Mouse (Mus musculus) thymus, postnatal 4 days (tissue): ENCODE data around the gene Gm28042.
A peak's percentile ranks its signal among the peaks of the same experiment; 100 is the strongest.

Experiments used
- DNase-seq: peaks from one replicate; pipeline ENCODE4 v3.0.0; 2021

Gene Gm28042

DNA sequence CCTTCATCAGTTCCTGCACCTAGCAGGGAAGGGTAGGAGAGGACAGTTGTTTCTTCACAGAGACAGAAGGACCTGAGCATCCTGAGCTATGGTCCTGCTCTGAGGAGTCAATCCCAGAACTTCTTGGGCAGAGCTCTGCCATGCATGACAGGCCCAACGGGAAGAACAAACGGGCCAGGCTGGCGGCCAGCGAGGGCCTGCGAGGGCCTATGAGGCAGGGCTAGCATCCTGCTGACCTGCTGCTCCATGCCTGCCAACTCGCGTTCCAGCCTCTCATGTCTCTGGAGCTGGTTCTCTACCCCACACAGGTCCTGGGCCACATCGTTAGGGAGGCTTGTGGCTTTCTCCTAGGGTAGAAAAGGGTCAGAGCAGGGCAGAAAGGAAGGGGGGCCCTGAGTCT is 35.0 kb downstream of the Gm28042 start:
- no peak for DNase-seq

DNA sequence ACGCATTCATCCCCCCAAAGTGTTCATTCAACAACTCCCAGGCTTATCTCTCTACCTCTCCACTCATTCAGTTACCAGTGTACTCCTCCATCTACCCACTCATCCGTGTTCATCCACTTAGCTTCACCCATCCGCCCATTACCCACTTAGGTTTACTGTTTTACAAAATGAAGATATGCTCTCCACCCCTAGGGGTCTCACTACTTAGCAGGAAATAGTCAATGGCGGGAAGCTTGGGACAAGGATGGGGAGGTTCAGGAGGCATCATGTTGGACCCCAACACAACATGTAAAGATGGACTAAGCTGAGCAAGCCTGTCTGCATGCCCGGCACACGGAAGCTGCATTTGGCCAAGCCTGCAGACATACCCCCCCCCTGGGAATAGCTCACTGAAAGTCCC is 37.3 kb downstream of the Gm28042 start:
- DNase-seq, result no peak

DNA sequence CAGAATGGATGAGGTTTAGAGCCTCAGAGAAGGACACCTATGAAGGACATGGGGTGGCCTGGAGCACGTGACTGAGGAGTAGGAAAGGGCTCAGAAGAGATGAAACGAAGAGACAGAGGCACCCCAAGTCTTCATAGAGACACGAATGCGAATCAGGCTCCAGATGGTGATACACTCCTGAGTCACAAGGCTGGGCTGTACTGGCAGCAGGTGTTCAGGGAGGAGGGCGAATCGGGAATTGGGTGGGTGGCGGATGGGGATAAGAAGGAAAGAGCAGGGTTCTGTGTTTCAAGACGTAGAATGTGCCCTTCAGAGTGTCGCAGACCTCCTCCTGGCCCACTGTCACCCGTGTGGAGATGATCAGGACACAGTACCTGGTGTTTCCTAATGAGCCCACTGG is 38.0 kb downstream of the Gm28042 start:
- no peak for DNase-seq

DNA sequence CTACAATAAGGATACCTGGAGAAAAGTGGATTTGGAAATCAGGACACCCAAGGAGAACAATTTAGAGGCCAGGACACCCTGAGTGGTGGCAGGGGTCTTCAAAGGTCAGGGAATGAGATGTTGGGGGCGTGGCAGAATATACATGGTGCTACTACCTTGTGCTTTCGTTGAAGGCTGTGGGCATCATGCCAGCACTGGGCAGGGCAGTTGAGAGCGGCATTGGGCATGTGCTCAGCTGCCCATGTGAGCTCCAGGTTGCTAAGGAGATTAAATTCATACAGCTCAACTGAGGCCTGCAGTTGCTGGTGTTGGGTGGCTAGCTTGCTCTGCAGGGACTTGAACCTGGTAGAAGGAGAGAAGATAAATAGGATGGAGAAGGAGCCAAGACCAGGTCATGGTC is 38.9 kb downstream of the Gm28042 start:
- DNase-seq, result no peak

DNA sequence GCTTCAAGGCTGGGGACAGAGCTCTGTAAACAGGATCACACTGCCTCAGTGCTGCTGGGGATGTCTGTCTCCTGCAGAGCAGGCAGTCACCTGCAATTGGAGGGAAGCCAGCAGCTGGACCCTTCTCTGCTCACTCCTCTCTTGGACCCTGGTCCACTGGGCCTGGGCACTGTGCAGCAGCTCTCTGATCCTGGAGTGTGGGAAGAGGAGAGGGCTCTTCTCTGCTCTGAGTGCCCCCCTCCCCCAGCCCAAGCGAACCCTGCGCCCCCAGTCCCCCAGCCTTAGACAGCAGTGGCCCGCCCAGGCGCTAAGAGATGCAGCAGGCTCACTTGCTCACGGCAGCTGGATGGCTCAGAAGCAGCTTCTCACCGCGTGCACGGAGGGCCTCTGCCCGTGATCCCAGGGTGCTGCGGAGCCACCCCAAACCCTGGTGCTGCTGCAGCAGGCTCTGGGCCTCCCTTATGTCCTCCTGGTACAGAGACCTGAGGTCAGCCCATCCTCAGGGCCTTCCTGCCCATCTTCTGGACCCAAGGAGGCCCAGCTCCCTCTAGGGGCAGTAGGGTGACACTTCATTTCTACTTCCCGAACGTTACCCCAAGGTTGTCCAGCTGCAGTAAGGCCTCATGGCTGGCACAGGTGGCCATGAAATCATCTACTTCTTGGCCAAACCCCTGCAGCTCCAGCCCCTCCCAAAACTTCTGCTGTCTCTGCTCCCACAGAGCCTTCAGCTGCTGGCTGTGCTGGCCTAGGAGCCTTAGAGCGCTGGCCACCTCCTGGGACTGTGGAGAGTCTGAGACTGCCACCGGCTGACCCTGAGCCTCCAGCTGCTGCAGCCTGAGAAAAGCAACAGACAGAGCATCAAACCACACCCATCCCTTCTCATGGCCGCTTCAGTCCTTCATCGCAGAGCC is 41.5 kb downstream of the Gm28042 start:
- DNase-seq, result peak; percentile 32

DNA sequence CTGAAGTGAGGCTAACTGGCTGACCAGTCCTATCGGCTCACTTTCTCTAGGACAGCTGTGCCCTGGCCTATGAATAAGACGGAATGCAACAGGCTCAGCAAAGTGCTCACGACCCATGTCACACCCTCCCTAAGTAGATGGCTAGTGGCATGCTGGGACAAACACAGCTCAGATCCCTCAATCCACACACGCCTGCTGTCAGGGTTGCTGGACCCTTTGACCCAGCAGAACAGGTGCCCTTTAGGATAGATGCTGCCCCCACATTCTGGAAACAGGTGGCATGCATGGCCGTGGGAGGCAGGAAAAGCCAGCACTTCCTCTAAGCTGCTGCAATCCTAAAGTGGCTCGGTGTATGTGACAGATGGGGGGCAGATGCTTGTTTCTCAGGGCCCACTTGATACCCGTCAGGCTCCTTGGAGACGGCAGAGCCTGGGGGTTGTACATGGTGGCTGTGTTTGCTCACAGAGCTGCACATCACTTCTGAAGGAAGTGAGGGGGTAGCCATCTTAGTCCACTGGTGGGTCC is 42.2 kb downstream of the Gm28042 start:
- no peak for DNase-seq

DNA sequence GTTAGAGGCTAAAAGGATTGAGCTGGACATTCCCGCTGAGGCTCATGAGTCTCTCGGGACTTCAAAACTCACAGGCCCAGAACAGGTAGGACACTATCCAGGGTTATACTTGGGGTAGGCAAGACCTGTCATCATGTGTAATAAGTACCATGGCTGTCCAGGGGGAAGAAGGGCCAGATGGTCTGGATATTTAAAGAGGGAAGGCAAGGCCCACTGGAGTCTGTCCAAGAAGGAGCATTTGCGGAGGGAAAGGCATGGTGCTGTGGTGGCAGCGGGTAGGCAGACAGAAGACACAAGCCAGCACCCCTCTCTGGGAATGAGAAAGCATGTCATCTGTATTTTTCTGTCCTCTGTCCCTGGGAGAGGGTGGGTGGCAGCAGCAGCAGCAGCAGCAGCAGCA is 46.8 kb downstream of the Gm28042 start:
- DNase-seq, result no peak

DNA sequence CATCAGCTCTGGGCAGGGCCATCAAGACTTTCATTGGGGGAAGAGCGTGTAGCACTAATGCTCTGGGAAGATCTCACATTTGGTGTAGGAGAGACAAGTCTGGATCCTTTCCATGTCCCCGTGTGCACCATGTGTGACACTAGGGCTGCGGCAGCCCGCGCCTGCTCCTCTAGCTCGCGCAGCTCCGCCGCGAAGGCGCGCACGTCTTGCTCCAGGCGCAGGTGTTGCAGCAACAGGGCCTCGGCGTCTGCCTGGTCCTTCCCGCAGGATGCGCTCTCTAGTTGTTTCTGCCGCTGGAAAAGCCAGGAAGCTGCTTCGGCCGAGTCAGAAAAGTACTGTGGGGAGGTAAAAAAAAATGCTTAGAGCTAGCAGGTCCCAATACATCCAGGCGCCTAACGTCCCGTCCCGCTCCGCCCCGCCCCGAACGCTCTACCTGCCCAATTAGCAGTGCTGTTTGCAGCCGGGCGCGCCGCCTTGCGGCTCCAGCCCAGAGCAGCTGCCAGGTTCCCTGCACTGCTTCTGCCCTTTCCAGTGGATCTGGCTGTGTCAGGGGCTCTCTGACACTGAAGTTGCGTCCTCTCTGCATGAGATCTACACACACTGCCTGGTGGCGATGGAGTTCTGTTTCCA is 48.9 kb downstream of the Gm28042 start:
- peak; percentile 82 for DNase-seq

DNA sequence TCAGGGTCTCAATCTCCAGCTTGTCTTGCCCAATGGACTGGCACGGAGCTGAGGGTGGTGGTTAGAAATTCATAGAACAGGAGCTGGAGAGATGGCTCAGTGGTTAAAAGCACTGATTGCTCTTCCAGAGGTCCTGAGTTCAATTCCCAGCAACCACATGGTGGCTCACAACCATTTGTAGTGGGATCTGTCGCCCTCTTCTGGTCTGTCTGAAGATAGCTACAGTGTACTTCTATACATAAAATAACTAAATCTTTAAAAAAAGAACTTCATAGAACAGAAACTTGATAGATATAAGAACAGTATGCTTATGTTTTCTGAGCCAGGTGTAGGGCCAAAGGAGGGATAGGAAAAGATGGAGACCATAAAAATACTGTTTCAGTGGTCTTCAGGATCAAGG is 55.1 kb downstream of the Gm28042 start:
- no peak for DNase-seq

DNA sequence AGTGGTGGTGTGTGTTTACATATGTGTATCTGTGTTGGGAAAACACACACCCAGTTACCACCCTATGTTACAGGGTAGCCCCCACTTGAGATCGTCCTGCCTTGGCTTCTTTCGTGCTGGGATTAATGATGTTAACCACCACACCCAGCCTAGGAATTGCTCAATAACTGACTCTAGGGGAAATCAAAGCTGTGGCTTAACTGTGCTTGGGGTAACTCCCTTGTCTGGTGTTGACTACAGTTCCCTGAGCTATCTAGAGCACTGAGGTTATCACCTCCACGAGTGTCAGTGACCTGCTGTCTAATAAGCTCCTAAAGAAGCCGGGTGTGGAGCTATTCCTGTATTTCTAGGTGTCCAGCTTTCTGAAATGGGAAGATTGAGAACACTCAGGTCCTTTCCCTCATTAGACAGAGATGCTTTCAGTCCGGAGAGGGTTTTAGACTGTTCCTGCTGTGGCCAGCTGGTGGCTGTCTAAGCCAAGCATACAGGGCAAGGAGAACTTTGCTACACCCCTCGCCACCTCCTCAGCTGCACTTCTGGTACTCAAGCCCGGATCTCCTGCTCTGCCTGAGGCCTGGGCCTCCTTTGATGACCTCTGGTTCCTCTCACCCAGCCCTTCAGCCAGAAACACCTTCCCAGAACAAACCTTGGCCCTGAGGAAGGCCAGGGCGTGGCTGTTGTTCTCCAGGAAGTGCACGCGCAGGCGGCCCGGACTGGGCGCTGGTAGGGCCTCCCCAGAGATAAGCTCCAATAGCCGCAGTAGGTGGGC is 57.5 kb downstream of the Gm28042 start:
- DNase-seq, result no peak

DNA sequence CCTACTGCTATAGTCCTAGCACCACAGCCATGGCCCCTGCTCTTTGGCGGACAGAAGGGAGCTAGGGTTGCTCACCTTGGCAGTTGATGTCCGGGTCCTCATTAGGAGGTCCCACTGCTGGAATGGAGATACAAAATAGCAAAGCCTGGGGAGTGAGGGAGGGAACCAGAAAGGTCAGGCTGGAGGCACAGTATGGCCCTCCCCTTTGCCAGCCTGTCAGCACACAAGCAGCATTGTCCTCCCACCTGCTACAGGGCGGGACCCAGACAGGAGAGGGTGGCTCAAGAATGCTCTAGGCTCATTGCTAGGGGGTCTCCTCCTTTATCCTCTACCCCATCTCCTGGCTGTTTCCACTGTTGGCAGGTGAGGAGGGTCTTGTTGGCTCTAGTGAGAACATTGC is 58.7 kb downstream of the Gm28042 start:
- no peak for DNase-seq

DNA sequence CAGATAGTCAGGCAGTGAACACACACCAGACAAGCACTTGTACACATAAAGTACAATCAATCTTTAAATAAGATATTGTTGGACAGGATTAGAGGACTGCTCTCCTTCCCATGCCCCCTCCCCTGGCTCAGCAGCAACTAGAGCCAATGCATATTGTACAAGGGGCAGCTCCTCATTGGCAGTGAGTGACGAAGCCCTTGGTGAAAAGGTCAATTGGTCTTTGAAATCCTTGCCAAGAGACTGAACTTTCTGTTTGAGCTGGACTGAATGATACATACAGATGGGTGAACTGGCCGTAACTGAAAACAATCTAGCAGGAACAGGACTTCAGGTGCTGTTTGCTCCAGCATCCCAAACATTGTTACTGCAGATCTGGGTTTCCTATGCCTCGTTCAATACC is 60.1 kb downstream of the Gm28042 start:
- no peak for DNase-seq

DNA sequence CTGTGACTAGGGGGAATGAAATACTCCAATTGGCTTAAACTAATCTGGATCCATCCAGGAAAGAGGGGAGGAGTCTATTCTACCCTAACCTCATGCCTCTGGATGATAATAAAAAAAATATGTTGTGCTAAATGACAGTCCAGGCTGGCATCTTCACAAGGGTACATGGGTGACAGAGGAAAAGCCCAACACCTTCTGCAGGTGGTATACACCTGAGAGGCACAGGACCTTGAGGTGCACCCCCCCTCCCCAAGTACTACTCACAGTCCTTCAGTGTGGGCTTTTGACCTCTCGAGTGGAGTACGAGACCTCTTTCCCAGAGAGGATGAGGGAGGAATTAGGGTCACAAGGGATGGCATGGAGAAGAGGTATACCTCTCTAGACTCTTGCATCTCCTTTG is 60.6 kb downstream of the Gm28042 start:
- DNase-seq, result no peak

DNA sequence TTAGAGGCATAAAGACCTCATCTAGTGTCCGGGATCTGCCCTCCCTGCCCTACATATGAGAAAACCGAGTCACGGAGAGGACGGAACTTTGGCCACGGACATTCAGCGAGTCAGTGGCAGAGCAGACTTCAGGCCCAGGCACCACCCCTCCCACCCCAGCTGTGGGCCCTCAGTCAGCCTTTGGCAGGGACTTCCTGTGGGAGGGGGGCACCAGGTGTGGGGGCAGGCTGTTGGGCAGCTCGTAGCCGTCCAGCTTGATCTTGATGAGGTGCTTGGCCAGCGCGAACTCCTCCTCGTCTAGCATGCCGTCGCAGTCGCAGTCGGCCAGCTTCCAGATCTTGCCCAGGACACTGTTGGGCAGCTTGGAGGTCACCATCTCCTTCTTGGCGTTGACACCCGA is 63.7 kb downstream of the Gm28042 start:
- no peak for DNase-seq
